Mouse (Mus musculus): Measurements from ENCODE around the gene Afm.
A peak's percentile ranks its signal among the peaks of the same experiment; 100 is the strongest.

Gene Afm

GRCm38 (mm10) chr5:90518356-90519100, at the start of gene Afm:
Gene Afm, plus strand, starts transcription at chr5:90518932.
- DNase-seq (ENCODE audit: low read depth, low spot score) = no peak

- DNase-seq (ENCODE audit: low read depth, low spot score) = no peak
These were observed 47.9 kb upstream of the Afm start for GRCm38 (mm10) chr5:90470836-90471235.

GRCm38 (mm10) chr5:90473902-90474301, 44.8 kb upstream of the Afm start:
- no peak for DNase-seq (ENCODE audit: low read depth, low spot score)

- no peak for DNase-seq (ENCODE audit: low read depth, low spot score)
These were observed 44.4 kb upstream of the Afm start for GRCm38 (mm10) chr5:90474369-90474768.

GRCm38 (mm10) chr5:90476741-90477140, 42.0 kb upstream of the Afm start:
- DNase-seq (ENCODE audit: low read depth, low spot score) = no peak

GRCm38 (mm10) chr5:90477308-90478140, 41.2 kb upstream of the Afm start:
- DNase-seq (ENCODE audit: low read depth, low spot score) = no peak

- no peak for DNase-seq (ENCODE audit: low read depth, low spot score)
These were observed 39.8 kb upstream of the Afm start for GRCm38 (mm10) chr5:90478886-90479285.

- DNase-seq (ENCODE audit: low read depth, low spot score) = no peak
These were observed 33.1 kb upstream of the Afm start for GRCm38 (mm10) chr5:90485597-90485996.

GRCm38 (mm10) chr5:90488323-90488722, 30.4 kb upstream of the Afm start:
- DNase-seq (ENCODE audit: low read depth, low spot score) = no peak

- no peak for DNase-seq (ENCODE audit: low read depth, low spot score)
These were observed 28.2 kb upstream of the Afm start, which contains the start of gene Afp for GRCm38 (mm10) chr5:90490518-90490917. Gene Afp, plus strand, starts transcription at chr5:90490737.

GRCm38 (mm10) chr5:90492440-90492839, 26.3 kb upstream of the Afm start:
- DNase-seq (ENCODE audit: low read depth, low spot score) = no peak

- no peak for DNase-seq (ENCODE audit: low read depth, low spot score)
These were observed 24.4 kb upstream of the Afm start for GRCm38 (mm10) chr5:90494308-90494707.

GRCm38 (mm10) chr5:90499509-90499908, 19.2 kb upstream of the Afm start:
- no peak for DNase-seq (ENCODE audit: low read depth, low spot score)

GRCm38 (mm10) chr5:90500714-90501113, 18.0 kb upstream of the Afm start:
- peak; percentile 72 for DNase-seq (ENCODE audit: low read depth, low spot score)

- DNase-seq (ENCODE audit: low read depth, low spot score) = no peak
These were observed 17.0 kb upstream of the Afm start for GRCm38 (mm10) chr5:90501752-90502151.

GRCm38 (mm10) chr5:90504742-90505141, 14.0 kb upstream of the Afm start:
- DNase-seq (ENCODE audit: low read depth, low spot score) = no peak

- no peak for DNase-seq (ENCODE audit: low read depth, low spot score)
These were observed 12.2 kb upstream of the Afm start for GRCm38 (mm10) chr5:90506507-90506906.

- peak; percentile 16 for DNase-seq (ENCODE audit: low read depth, low spot score)
These were observed 11.3 kb upstream of the Afm start for GRCm38 (mm10) chr5:90507411-90507949.

GRCm38 (mm10) chr5:90509828-90510592, 8.7 kb upstream of the Afm start:
- DNase-seq (ENCODE audit: low read depth, low spot score) = no peak

GRCm38 (mm10) chr5:90512288-90512955, 6.3 kb upstream of the Afm start:
- DNase-seq (ENCODE audit: low read depth, low spot score) = no peak

GRCm38 (mm10) chr5:90515561-90515960, 3.2 kb upstream of the Afm start:
- DNase-seq (ENCODE audit: low read depth, low spot score) = no peak
